Mouse (Mus musculus) C2C12 (cell line): ENCODE measurements around the gene Abhd12.

ENCODE experiments used
- CEBPB ChIP-seq: IDR thresholded peaks from one replicate; pipeline ENCODE4 v1.6.1; 2011; ENCODE audit warnings: low read depth, mild to moderate bottlenecking, control low read depth, moderate library complexity
- CTCF ChIP-seq: IDR thresholded peaks from one replicate; pipeline ENCODE4 v1.5.1; 2011; ENCODE audit not compliant: control insufficient read depth, insufficient read depth, insufficient read length
- FOSL1 ChIP-seq: IDR thresholded peaks from one replicate; pipeline ENCODE4 v1.8.0; 2011; ENCODE audit warnings: mild to moderate bottlenecking, low read length; ENCODE audit not compliant: poor library complexity, insufficient read depth, severe bottlenecking
- MAX ChIP-seq: IDR thresholded peaks from one replicate; pipeline ENCODE4 v1.6.1; 2011; ENCODE audit warnings: mild to moderate bottlenecking, control low read depth
- MYOD1 ChIP-seq: IDR thresholded peaks from one replicate; pipeline ENCODE4 v1.6.1; 2011; ENCODE audit warnings: low read depth; ENCODE audit not compliant: control insufficient read depth, insufficient read length
- MYOG ChIP-seq: IDR thresholded peaks from one replicate; pipeline ENCODE4 v1.6.1; 2011; ENCODE audit not compliant: control insufficient read depth, insufficient read length; ENCODE audit errors: extremely low read depth

DNA sequence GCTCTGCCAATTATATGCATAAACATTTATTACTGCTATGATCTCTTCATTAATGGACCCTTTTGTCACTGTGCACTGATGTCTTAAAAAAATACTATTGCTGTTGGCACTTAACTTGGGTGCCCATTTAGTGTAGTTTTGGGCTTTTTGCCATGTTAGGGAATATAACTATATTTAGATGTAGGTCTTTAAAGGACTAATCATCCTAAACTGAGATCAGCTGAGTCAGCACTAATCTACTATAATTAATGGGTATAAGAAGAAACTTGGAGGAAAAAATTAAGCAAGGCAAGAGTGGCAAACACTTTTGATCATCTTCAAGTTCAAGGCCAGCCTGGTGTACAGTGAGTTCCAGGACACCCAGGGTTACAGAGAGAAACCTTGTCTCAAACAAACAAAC lies 18.2 kb downstream of the Abhd12 start:
- TF ChIP-seq CTCF (no peak), MAX (no peak), FOSL1 (no peak), MYOD1 (no peak), CEBPB (no peak), MYOG (no peak)
